Mouse (Mus musculus) kidney, postnatal 10 days (tissue): ENCODE results near the gene Yipf1.
"Not testable (repeated sequence)": the region's sequence is repeated elsewhere in the genome, so short reads cannot be mapped to it uniquely, and the experiment has no call there.

ENCODE experiments used
- DNase-seq: peaks from one replicate; pipeline ENCODE4 v3.0.0; 2021; ENCODE audit warnings: mixed read lengths

The Yipf1 gene

GRCm38 (mm10) chr4:107328530-107328929 lies 14.4 kb downstream of the Yipf1 start:
- DNase-seq = no peak

- DNase-seq = no peak
These were observed 19.4 kb downstream of the Yipf1 start for GRCm38 (mm10) chr4:107333514-107333913.

- no peak for DNase-seq
These were observed 22.2 kb downstream of the Yipf1 start for GRCm38 (mm10) chr4:107336356-107336755.

GRCm38 (mm10) chr4:107337455-107337854 lies 23.3 kb downstream of the Yipf1 start:
- DNase-seq = no peak

- DNase-seq = no peak
These were observed 27.2 kb downstream of the Yipf1 start for GRCm38 (mm10) chr4:107341354-107341753.

- DNase-seq = no peak
These were observed 30.4 kb downstream of the Yipf1 start for GRCm38 (mm10) chr4:107344612-107345011.

- no peak for DNase-seq
These were observed 33.1 kb downstream of the Yipf1 start for GRCm38 (mm10) chr4:107347221-107347620.

- peak; percentile 31 for DNase-seq
These were observed 34.6 kb downstream of the Yipf1 start for GRCm38 (mm10) chr4:107348529-107349310.

- peak; percentile 54 for DNase-seq
These were observed 35.3 kb downstream of the Yipf1 start for GRCm38 (mm10) chr4:107349311-107350008.

GRCm38 (mm10) chr4:107351368-107351767 lies 37.2 kb downstream of the Yipf1 start:
- DNase-seq = no peak

- DNase-seq = peak; percentile 19
These were observed 39.4 kb downstream of the Yipf1 start for GRCm38 (mm10) chr4:107353612-107354011.

- no peak for DNase-seq
These were observed 40.0 kb downstream of the Yipf1 start for GRCm38 (mm10) chr4:107354126-107354525.

GRCm38 (mm10) chr4:107354543-107354942 lies 40.4 kb downstream of the Yipf1 start:
- peak; percentile 24 for DNase-seq

- not testable (repeated sequence) for DNase-seq
These were observed 43.0 kb downstream of the Yipf1 start for GRCm38 (mm10) chr4:107357172-107357571.

- no peak for DNase-seq
These were observed 44.3 kb downstream of the Yipf1 start for GRCm38 (mm10) chr4:107358460-107358859.

- peak; percentile 9 for DNase-seq
These were observed 46.4 kb downstream of the Yipf1 start for GRCm38 (mm10) chr4:107360457-107361145.

- DNase-seq = no peak
These were observed 48.6 kb downstream of the Yipf1 start for GRCm38 (mm10) chr4:107362755-107363154.

GRCm38 (mm10) chr4:107363573-107363972 lies 49.4 kb downstream of the Yipf1 start:
- DNase-seq = no peak

- no peak for DNase-seq
These were observed 50.1 kb downstream of the Yipf1 start for GRCm38 (mm10) chr4:107364190-107364639.

GRCm38 (mm10) chr4:107366408-107366807 lies 52.2 kb downstream of the Yipf1 start:
- DNase-seq = not testable (repeated sequence)

GRCm38 (mm10) chr4:107367567-107368314 lies 53.6 kb downstream of the Yipf1 start, which contains the start of gene Ndc1:
Ndc1 (plus strand) TSS chr4:107367784.
- DNase-seq = peak; percentile 89

- no peak for DNase-seq
These were observed 58.1 kb downstream of the Yipf1 start for GRCm38 (mm10) chr4:107372304-107372703.

GRCm38 (mm10) chr4:107374677-107375076 lies 60.5 kb downstream of the Yipf1 start:
- no peak for DNase-seq
